Mouse (Mus musculus) embryonic facial prominence, embryonic 14.5 days (tissue): Measurements from ENCODE around the gene Afmid. TPM values are rescaled to one million over a fixed set of nuclear protein-coding genes. Genes with fewer than 3 reads are reported as not detected.

Experiments used
- ATAC-seq: fragments of 200-750 bp; cut with Nextera tagmentation; 2 replicates; pipeline ENCODE4 v1.8.0; 2017; ENCODE audit warnings: low read depth, moderate number of reproducible peaks, moderate TSS enrichment
- DNase-seq: peaks from one replicate; pipeline ENCODE4 v3.0.0-alpha.2; 2015; ENCODE audit warnings: low spot score
- H3K27ac ChIP-seq: fragments of 300-500 bp; sonication (generic); replicated peaks from 2 replicates; pipeline ENCODE4 v1.5.1; 2014; ENCODE audit warnings: low read depth, mild to moderate bottlenecking, low read length, moderate library complexity
- H3K27me3 ChIP-seq: fragments of 300-500 bp; sonication (generic); replicated peaks from 2 replicates; pipeline ENCODE4 v1.6.1; 2014; ENCODE audit warnings: low read length; ENCODE audit not compliant: control insufficient read depth, insufficient read depth
- H3K36me3 ChIP-seq: fragments of 300-500 bp; sonication (generic); 2 replicates; pipeline ENCODE4 v1.6.1; 2014; ENCODE audit warnings: low read length, mixed read lengths; ENCODE audit not compliant: control insufficient read depth, insufficient read depth
- H3K4me1 ChIP-seq: fragments of 300-500 bp; sonication (generic); 2 replicates; pipeline ENCODE4 v1.6.1; 2014; ENCODE audit warnings: antibody characterized with exemption, low read length; ENCODE audit not compliant: control insufficient read depth, insufficient read depth
- H3K4me2 ChIP-seq: fragments of 300-500 bp; sonication (generic); 2 replicates; pipeline ENCODE4 v1.6.1; 2014; ENCODE audit warnings: low read depth, mild to moderate bottlenecking, low read length, moderate library complexity, mixed read lengths
- H3K4me3 ChIP-seq: fragments of 300-500 bp; sonication (generic); 2 replicates; pipeline ENCODE4 v1.5.1; 2014; ENCODE audit warnings: low read depth, mild to moderate bottlenecking, low read length
- H3K9ac ChIP-seq: fragments of 300-500 bp; sonication (generic); 2 replicates; pipeline ENCODE4 v1.6.1; 2014; ENCODE audit warnings: low read depth, mild to moderate bottlenecking, low read length, moderate library complexity, mixed read lengths
- H3K9me3 ChIP-seq: fragments of 300-500 bp; sonication (generic); 2 replicates; pipeline ENCODE4 v1.6.1; 2016; ENCODE audit warnings: low read length; ENCODE audit not compliant: control insufficient read depth
- WGBS: fragments of 180-500 bp; shearing (Covaris S2); extraction: QIAGEN DNeasy Blood & Tissue Kit; methylation state at CpG from one replicate; pipeline ENCODE4 v1.1.7; 2014; 5-methylcytosine and 5-hydroxymethylcytosine counted together
- polyA plus RNA-seq: library from polyadenylated mRNA; unstranded; fragments of >200 nt; fragmentation: Nextera tagmentation; extraction: Ambion mirVana; gene quantifications from 2 replicates; pipeline ENCODE4 v1.2.1, GENCODE M21; 2014

Gene Afmid
- polyA plus RNA-seq, 1 experiment from 2014 or later: 5.5 TPM

- Histone ChIP-seq H3K4me1 (peaks cover 9% of the 10 kb centered on the region), H3K4me3 (no peak overlapping the region), H3K27me3 (no peaks in the 10 kb centered on the region), H3K36me3 (no peaks in the 10 kb centered on the region), H3K9me3 (no peaks in the 10 kb centered on the region), H3K4me2 (peak overlapping the region; percentile 35), H3K9ac (0 out of 2 replicates have a peak overlapping the region, but pooled peaks have one; percentile 25), H3K27ac (no peak overlapping the region)
- WGBS: 5% methylated on average over 8 of the region's 14 CpGs
- ATAC-seq: peak; percentile 35; the same call in 1 of the 2 replicates
- peak; percentile 43 for DNase-seq
Observed at GRCm38 (mm10) chr11:117790286-117790685, 35.4 kb upstream of the Afmid start.

- H3K27ac ChIP-seq: no peak overlapping the region
- H3K27me3 ChIP-seq: no peaks in the 10 kb centered on the region
- no peak for DNase-seq
- H3K4me1 ChIP-seq: peaks cover 9% of the 10 kb centered on the region
- H3K9ac ChIP-seq: no peak overlapping the region
- H3K36me3 ChIP-seq: no peaks in the 10 kb centered on the region
- no peak for ATAC-seq
- no peaks in the 10 kb centered on the region for H3K9me3 ChIP-seq
- peak overlapping the region; percentile 35 for H3K4me2 ChIP-seq
- 32% methylated on average over 20 of the region's 23 CpGs for WGBS
- H3K4me3 ChIP-seq: no peak overlapping the region
Observed at GRCm38 (mm10) chr11:117790703-117791440, 34.9 kb upstream of the Afmid start.

- Histone ChIP-seq H3K4me1 (peaks cover 9% of the 10 kb centered on the region), H3K4me3 (no peak overlapping the region), H3K27ac (no peak overlapping the region), H3K4me2 (no peak overlapping the region), H3K27me3 (no peaks in the 10 kb centered on the region), H3K9ac (no peak overlapping the region), H3K9me3 (no peaks in the 10 kb centered on the region), H3K36me3 (no peaks in the 10 kb centered on the region)
- no peak for DNase-seq
- 88% methylated on average over 9 of the region's 9 CpGs for WGBS
- ATAC-seq: no peak
Observed at GRCm38 (mm10) chr11:117791441-117791761, 34.3 kb upstream of the Afmid start.

- peak; percentile 66 for DNase-seq
- H3K27ac ChIP-seq: no peak overlapping the region
- peak overlapping the region; percentile 46; the same call in 1 of the 2 replicates for H3K9ac ChIP-seq
- H3K36me3 ChIP-seq: no peaks in the 10 kb centered on the region
- peak overlapping the region; percentile 16; the same call in 1 of the 2 replicates for H3K4me3 ChIP-seq
- H3K9me3 ChIP-seq: no peaks in the 10 kb centered on the region
- H3K4me1 ChIP-seq: peaks cover 9% of the 10 kb centered on the region
- H3K27me3 ChIP-seq: no peaks in the 10 kb centered on the region
- ATAC-seq: peak; percentile 19; the same call in 1 of the 2 replicates
- peak overlapping the region; percentile 49 for H3K4me2 ChIP-seq
- 3% methylated on average over 22 of the region's 22 CpGs for WGBS
Observed at GRCm38 (mm10) chr11:117792281-117792888, 33.3 kb upstream of the Afmid start.

- peaks cover 9% of the 10 kb centered on the region for H3K4me1 ChIP-seq
- no peaks in the 10 kb centered on the region for H3K27me3 ChIP-seq
- WGBS: 60% methylated on average over 4 of the region's 4 CpGs
- no peak overlapping the region for H3K4me2 ChIP-seq
- no peak overlapping the region for H3K4me3 ChIP-seq
- no peak overlapping the region for H3K27ac ChIP-seq
- ATAC-seq (no peak), DNase-seq (no peak)
- H3K36me3 ChIP-seq: no peaks in the 10 kb centered on the region
- no peak overlapping the region for H3K9ac ChIP-seq
- no peaks in the 10 kb centered on the region for H3K9me3 ChIP-seq
Observed at GRCm38 (mm10) chr11:117794035-117794551, 31.6 kb upstream of the Afmid start.

- Histone ChIP-seq H3K4me3 (no peak overlapping the region), H3K27me3 (no peaks in the 10 kb centered on the region), H3K36me3 (no peaks in the 10 kb centered on the region), H3K9me3 (no peaks in the 10 kb centered on the region), H3K27ac (no peak overlapping the region), H3K4me1 (peaks cover 5% of the 10 kb centered on the region), H3K4me2 (no peak overlapping the region), H3K9ac (no peak overlapping the region)
- DNase-seq (no peak), ATAC-seq (no peak)
- WGBS: 45% methylated on average over 5 of the region's 5 CpGs
Observed at GRCm38 (mm10) chr11:117796954-117797353, 28.8 kb upstream of the Afmid start.

- ATAC-seq (no peak; the same call in 1 of the 2 replicates), DNase-seq (no peak)
- H3K27me3 ChIP-seq: no peaks in the 10 kb centered on the region
- no peak within 1 kb of the TSS for H3K4me3 ChIP-seq
- H3K4me1 ChIP-seq: peaks cover 1% of the 10 kb centered on the region
- H3K27ac ChIP-seq: no peak within 1 kb of the TSS
- H3K9me3 ChIP-seq: no peaks in the 10 kb centered on the region
- H3K36me3 ChIP-seq: no peaks in the 10 kb centered on the region
- H3K4me2 ChIP-seq: no peak within 1 kb of the TSS
- H3K9ac ChIP-seq: no peak within 1 kb of the TSS
- 50% methylated on average over 9 of the region's 9 CpGs for whole genome bisulfite sequencing
Observed at GRCm38 (mm10) chr11:117797511-117798159, 28.1 kb upstream of the Afmid start, which contains the start of gene 6030468B19Rik. TSS of gene 6030468B19Rik (plus strand) at chr11:117797660.

- H3K36me3 ChIP-seq: no peaks in the 10 kb centered on the region
- WGBS: 43% methylated on average over 2 of the region's 2 CpGs
- H3K4me3 ChIP-seq: no peak overlapping the region
- H3K27ac ChIP-seq: no peak overlapping the region
- no peaks in the 10 kb centered on the region for H3K4me1 ChIP-seq
- H3K27me3 ChIP-seq: no peaks in the 10 kb centered on the region
- H3K4me2 ChIP-seq: no peak overlapping the region
- ATAC-seq (no peak), DNase-seq (no peak)
- no peaks in the 10 kb centered on the region for H3K9me3 ChIP-seq
- no peak overlapping the region for H3K9ac ChIP-seq
Observed at GRCm38 (mm10) chr11:117798160-117798541, 27.6 kb upstream of the Afmid start.
